Mouse (Mus musculus) liver, embryonic 14.5 days (tissue): ENCODE measurements around the gene Heyl.

Experiments
- CTCF ChIP-seq: IDR thresholded peaks from 2 replicates; pipeline ENCODE4 v1.5.1; 2016; ENCODE audit warnings: antibody characterized with exemption, low read depth, control low read depth
- EP300 ChIP-seq: IDR thresholded peaks from 2 replicates; pipeline ENCODE4 v1.6.1; 2016; ENCODE audit warnings: antibody characterized with exemption, low read depth

DNA sequence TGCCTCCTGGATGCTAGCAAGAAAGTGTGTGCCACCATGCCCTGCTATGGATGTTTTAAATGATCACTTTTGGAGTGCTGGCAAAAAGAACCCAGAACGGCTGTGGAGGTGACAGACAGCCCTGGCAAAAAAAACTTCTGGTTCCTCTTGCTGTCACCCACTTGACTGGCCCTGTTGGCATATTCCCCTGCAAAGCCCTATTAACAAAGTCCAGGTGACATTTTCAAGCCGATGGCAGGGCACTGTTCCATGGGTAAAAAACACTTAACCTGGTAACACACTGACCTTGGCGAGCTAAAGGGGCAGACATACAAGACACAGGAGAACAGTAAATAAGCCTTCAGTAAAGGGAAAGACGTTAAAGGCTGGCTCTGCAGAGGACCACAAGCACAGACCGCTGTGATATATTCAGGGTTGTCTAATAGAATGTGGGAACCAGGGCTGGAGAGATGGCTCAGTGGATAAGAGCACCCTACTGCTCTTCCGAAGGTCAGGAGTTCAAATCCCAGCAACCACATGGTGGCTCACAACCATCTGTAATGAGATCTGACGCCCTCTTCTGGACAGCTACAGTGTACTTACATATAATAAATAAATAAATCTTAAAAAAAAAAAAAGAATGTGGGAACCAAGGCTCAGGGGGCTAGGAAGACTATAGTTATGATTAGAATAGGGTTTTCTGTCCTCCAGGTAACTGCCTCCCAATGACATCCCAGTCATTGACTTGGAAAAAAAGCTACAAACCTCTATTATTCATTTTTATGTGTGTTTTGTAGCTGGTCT, 60.5 kb downstream of the Heyl start:
- TF ChIP-seq CTCF (no peak), EP300 (no peak)
